Mouse (Mus musculus) heart, postnatal 0 days (tissue): ENCODE measurements around the gene Pigp.

Experiments used
- CTCF ChIP-seq: IDR thresholded peaks from 2 replicates; pipeline ENCODE4 v1.5.1; 2016; ENCODE audit warnings: antibody characterized with exemption, control low read depth, low read depth
- EP300 ChIP-seq: IDR thresholded peaks from 2 replicates; pipeline ENCODE4 v1.6.1; 2016; ENCODE audit warnings: antibody characterized with exemption, low read depth

GRCm38 (mm10) chr16:94370915-94371300 is 734 bp downstream of the Pigp start:
- TF ChIP-seq EP300 (no peak), CTCF (no peak)
